Mouse (Mus musculus) thymus, postnatal 36 days (tissue): ENCODE measurements around the gene Tjp1.

Experiments used
- DNase-seq, 2 experiments: peaks; one replicate each; pipeline ENCODE4 v3.0.0; 2022; ENCODE audit warnings: mixed read lengths in 2 of 2

The Tjp1 gene

GRCm38 (mm10) chr7:65527071-65528007, at the start of gene Tjp1:
Gene Tjp1 (minus strand): TSS chr7:65527781.
- DNase-seq, result peak in 1 of 2 experiments; percentile 4

- no peak for DNase-seq
Measured at GRCm38 (mm10) chr7:65577118-65577517, 49.5 kb upstream of the Tjp1 start.

GRCm38 (mm10) chr7:65572731-65573130, 45.1 kb upstream of the Tjp1 start:
- DNase-seq, result no peak

- DNase-seq, result no peak
Measured at GRCm38 (mm10) chr7:65570691-65571090, 43.1 kb upstream of the Tjp1 start.

GRCm38 (mm10) chr7:65555996-65556395, 28.4 kb upstream of the Tjp1 start:
- no peak for DNase-seq

- no peak for DNase-seq
Measured at GRCm38 (mm10) chr7:65545741-65546140, 18.2 kb upstream of the Tjp1 start.

GRCm38 (mm10) chr7:65532689-65533088, 5.1 kb upstream of the Tjp1 start:
- DNase-seq, result no peak

GRCm38 (mm10) chr7:65523116-65523515, 4.5 kb downstream of the Tjp1 start:
- no peak for DNase-seq

GRCm38 (mm10) chr7:65522490-65522889, 5.1 kb downstream of the Tjp1 start:
- no peak for DNase-seq

- DNase-seq, result no peak
Measured at GRCm38 (mm10) chr7:65520622-65521021, 7.0 kb downstream of the Tjp1 start.

- DNase-seq, result peak; percentile 27 to 37
Measured at GRCm38 (mm10) chr7:65519788-65520563, 7.6 kb downstream of the Tjp1 start.

GRCm38 (mm10) chr7:65516903-65517302, 10.7 kb downstream of the Tjp1 start:
- DNase-seq, result no peak

- DNase-seq, result no peak
Measured at GRCm38 (mm10) chr7:65513451-65514179, 14.0 kb downstream of the Tjp1 start.

- no peak for DNase-seq
Measured at GRCm38 (mm10) chr7:65509357-65509756, 18.2 kb downstream of the Tjp1 start.

GRCm38 (mm10) chr7:65507341-65507740, 20.2 kb downstream of the Tjp1 start:
- no peak for DNase-seq

- DNase-seq, result no peak
Measured at GRCm38 (mm10) chr7:65502486-65503322, 24.9 kb downstream of the Tjp1 start.

GRCm38 (mm10) chr7:65500746-65501145, 26.8 kb downstream of the Tjp1 start:
- DNase-seq, result no peak

GRCm38 (mm10) chr7:65497733-65498583, 29.6 kb downstream of the Tjp1 start:
- peak in 1 of 2 experiments; percentile 2 for DNase-seq

GRCm38 (mm10) chr7:65490526-65490925, 37.1 kb downstream of the Tjp1 start:
- DNase-seq, result no peak

- DNase-seq, result no peak
Measured at GRCm38 (mm10) chr7:65489742-65490141, 37.8 kb downstream of the Tjp1 start.

- DNase-seq, result no peak
Measured at GRCm38 (mm10) chr7:65489195-65489594, 38.4 kb downstream of the Tjp1 start.
